8 mouse cellular contexts compared by ENCODE assay signal in the genomic region with DNA sequence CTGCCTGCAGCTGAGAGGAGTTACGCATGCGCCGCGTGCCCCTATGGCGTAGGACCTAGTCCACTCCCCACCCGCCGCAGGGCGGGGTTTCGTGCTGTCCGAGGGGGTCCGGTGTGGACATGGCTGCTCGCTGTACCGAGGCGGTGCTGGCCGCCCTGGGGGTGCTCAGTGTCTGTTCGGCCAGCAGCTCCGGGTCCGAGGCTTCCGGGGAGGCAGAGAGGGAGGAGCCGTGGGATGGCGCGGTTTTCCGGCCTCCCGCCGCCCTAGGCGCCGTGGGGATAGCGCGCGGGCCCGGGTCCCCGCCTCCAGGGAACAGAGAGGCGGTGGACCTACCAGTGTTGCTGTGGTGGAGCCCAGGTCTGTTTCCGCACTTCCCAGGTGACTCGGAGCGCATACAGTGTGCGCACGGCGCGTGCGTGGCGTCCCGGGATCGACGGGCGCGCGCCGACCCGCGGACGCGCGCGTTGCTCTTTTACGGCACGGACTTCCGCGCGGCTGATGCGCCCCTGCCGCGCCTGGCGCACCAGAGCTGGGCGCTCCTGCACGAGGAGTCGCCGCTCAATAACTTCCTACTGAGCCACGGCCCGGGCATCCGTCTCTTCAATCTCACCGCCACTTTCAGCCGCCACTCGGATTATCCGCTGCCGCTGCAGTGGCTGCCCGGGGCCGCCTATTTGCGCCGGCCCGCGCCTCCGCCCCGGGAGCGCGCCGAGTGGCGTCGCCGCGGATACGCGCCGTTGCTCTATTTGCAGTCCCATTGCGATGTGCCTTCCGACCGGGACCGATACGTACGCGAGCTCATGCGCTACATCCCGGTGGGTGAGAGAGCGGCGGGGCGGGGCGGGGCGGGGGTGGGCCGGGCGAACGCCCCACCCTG. TPM values are rescaled to one million over a fixed set of nuclear protein-coding genes. Genes with fewer than 3 reads are reported as not detected.
DNase-seq lines count a peak whose midpoint lies in the region; TF ChIP-seq lines count a peak whose summit lies in the region.

Gene Fut11 (plus strand): TSS at position 85 of the 877 bp plus-strand sequence.

- H3K9me3 ChIP-seq in megakaryocyte, embryonic 14.5 days: no peaks in the 10 kb centered on the region

- no peaks in the 10 kb centered on the region for H3K27me3 ChIP-seq in megakaryocyte, embryonic 14.5 days (replicated peaks)

- peaks cover 65% of the 10 kb centered on the region for H3K36me3 ChIP-seq in megakaryocyte, embryonic 14.5 days (replicated peaks; ENCODE audit: low read length)

- peaks cover 3% of the 10 kb centered on the region for H3K4me1 ChIP-seq in cortical plate, adult 2 months (ENCODE audit: control insufficient read depth, insufficient read depth, low read length)
- peaks cover 90% of the 10 kb centered on the region for H3K4me1 ChIP-seq in megakaryocyte, embryonic 14.5 days

- no peak for TF ChIP-seq CTCF in cortical plate, adult 2 months (IDR thresholded peaks at IDR 0.05; ENCODE audit: extremely low read depth, insufficient read depth, low read length)

- peak; percentile 64 for DNase-seq in adipocyte (ENCODE audit: low spot score)
- DNase-seq in gastrocnemius, postnatal 10 days: peak; percentile 88
- peak; percentile 92 for DNase-seq in induced T-regulatory cell, adult 2 months (ENCODE audit: low read depth)
- DNase-seq in left cerebral cortex, adult 9 months (ENCODE audit: low spot score in 2 of 2): peak; percentile 70 to 84
- peak; percentile 78 to 80 for DNase-seq in right cerebral cortex, adult 2 months (ENCODE audit: low spot score in 2 of 2)
- DNase-seq in urinary bladder, postnatal 10 days (ENCODE audit: low spot score): peak; percentile 54

- peak; percentile 72 for TF ChIP-seq POLR2A in cortical plate, adult 2 months (IDR thresholded peaks at IDR 0.05; ENCODE audit: extremely low read depth, insufficient read depth, low read length)

- peak within 1 kb of the TSS; percentile 58 for H3K4me3 ChIP-seq in cortical plate, adult 2 months (ENCODE audit: insufficient read depth, low read length)
- H3K4me3 ChIP-seq in megakaryocyte, embryonic 14.5 days (replicated peaks): peak within 1 kb of the TSS; percentile 96

- H3K27ac ChIP-seq in cortical plate, adult 2 months (ENCODE audit: insufficient read depth, low read length): peak within 1 kb of the TSS; percentile 95

RNA-seq across cellular contexts. Expression of gene Fut11, which starts in this region (rescaled TPM):
- polyA plus RNA-seq in cortical plate, adult 2 months (2012; rRNA removed): 14.9 and 16.3 TPM in 2 replicates
- 10 to 100 TPM in 1 of 2 experiments, 1 to 10 TPM in 1; 9.5 to 11.5 TPM for total RNA-seq in gastrocnemius, postnatal 10 days (2021)
- 8.5 and 13.9 TPM in 2 replicates for polyA plus RNA-seq in megakaryocyte, embryonic 14.5 days (2012; ENCODE audit: insufficient read depth, low replicate concordance)

Comparison
In these comparisons a context has a peak if more than half of its experiments do, and no peak if none do; other contexts are left out.
1. Peak in every context shown above with its lines: DNase-seq, H3K4me3 ChIP-seq and H3K27ac ChIP-seq.